Mouse (Mus musculus): Measurements from ENCODE around the gene Stard8.

DNA sequence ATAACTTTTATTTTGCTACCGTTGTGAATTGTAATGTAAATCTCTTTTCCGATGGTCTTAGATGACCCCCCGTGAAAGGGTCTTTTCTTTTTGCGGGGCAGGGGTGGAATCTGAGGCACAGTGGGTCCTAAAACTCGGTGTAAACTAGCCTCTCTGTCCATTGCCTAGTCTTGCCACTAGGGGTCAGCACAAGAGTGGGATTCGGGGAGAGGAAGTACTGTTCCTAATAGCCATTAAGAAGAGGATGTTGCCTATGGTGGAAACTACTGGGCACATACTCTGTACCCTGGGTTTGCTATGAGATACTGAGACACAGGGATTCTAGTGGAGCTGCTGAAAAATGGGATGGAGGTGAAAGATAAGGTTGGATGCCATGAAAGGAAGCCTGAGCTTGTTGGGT is 13.5 kb upstream of the Stard8 start:
- TF ChIP-seq GATA1 (IDR thresholded peaks at IDR 0.05; ENCODE audit: low read length) (no peak), TAL1 (IDR thresholded peaks at IDR 0.05; ENCODE audit: low read length) (no peak)

Measured in erythroblast, embryonic 14.5 days (primary cell).